Mouse (Mus musculus) bone marrow, adult 2 months (tissue): ENCODE data around the gene Nrde2.

ENCODE experiments used
- CTCF ChIP-seq: fragments of 200-500 bp; IDR thresholded peaks from 2 replicates; pipeline ENCODE4 v1.5.1; 2011; ENCODE audit warnings: low read length, control low read depth; ENCODE audit not compliant: control insufficient read depth, insufficient read depth
- POLR2A ChIP-seq: fragments of 200-500 bp; IDR thresholded peaks from 2 replicates; pipeline ENCODE4 v1.6.1; 2011; ENCODE audit warnings: low read depth, mild to moderate bottlenecking, control low read depth, low read length, borderline replicate concordance; ENCODE audit not compliant: control insufficient read depth

DNA sequence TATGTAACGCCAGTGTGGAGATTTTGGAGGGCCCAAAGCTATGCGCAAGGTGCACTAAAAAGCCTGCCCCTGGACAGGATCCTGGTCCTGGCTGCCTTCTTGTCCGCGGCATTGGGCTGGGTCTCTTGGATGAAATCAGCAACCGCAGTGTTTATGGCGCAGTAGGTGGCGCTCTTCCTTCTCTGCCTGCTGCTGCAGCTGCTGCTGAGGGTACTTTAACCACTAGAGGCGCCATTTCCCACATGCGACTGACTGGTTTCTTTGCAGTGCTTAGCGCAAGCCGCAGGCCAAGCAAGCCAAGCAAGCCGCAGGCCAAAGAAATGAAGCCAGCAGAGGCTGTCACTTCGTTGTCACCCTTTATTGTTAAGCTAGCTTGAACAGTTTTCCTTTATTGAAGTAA, 42.4 kb upstream of the Nrde2 start:
- TF ChIP-seq POLR2A (no peak), CTCF (peak; percentile 100)
